Mouse (Mus musculus) sigmoid colon, adult 10 weeks (tissue): ENCODE data around the gene Rab31. TPM values are rescaled to one million over a fixed set of nuclear protein-coding genes. Genes with fewer than 3 reads are reported as not detected.

Experiments used
- polyA plus RNA-seq: library from polyadenylated mRNA; stranded (reverse); fragments of 350-450 nt; fragmentation: Illumina TruSeq; extraction: RNeasy Lipid Tissue Mini Kit (QIAGEN cat#74804); gene quantifications from one replicate; pipeline ENCODE4 v1.2.3, GENCODE M21; 2014; ENCODE audit warnings: low read depth, low replicate concordance

Gene Rab31
- polyA plus RNA-seq, result 19.7 TPM

GRCm38 (mm10) chr17:65771951-65772934, at the start of gene Rab31:
Gene Rab31, minus strand, starts transcription at chr17:65772752.

DNA sequence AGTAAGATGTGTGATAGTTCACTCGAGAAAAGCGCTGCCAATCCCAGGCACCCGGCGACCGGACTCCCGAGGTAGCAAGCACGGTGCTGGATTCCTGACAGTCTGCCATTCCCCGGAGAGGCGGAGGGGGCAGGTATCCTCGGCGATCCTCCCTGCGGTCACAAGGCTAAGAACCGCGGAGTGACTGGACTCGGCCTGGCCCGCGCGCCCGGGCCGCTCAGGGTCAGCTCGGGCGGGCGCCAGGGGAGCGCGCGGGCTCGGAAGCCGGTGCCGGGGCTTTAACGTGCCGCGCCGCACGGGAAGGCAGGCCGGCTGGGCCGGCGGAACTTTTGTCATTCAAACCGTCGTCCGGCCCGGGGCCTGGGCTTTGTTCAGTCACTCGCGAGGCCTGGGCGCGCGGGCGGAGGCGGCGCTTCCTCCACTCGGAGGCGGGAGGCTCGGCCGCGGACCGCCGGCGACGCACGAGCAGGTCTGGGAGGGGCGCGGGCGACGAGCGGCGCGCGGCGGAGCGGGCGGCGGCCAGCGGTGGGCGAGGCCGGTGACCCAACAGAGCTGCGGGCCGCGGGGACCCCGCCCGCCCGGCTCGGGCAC, 10.1 kb upstream of the Rab31 start, which contains the start of gene Ppp4r1:
Gene Ppp4r1 (plus strand): TSS at position 23 of the 591 bp plus-strand sequence.

DNA sequence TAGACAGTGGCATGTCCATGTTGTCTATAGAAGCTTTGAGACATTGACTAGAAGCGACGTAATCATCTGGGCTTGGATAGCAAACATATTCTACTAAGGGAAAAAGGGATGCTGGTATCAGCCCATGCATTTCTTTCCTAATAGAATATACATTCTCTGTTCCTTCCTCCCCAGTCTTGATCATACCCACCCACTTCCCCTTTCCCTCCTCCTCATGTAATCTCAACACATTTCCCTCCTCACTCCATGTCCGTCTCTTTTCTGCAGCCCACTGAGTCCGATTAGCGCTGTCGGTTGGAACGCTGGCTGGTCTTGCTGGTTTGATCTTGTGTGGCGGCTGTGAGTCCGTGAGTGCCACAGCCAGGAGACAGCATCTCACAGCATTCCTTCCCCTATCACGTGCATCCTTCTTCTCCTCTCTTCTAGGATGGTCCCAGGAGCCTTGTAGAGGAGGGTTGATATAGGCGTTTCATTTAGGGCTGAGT, 130.8 kb downstream of the Rab31 start, which contains the start of gene Txndc2:
Gene Txndc2 (minus strand): TSS at position 435 of the 485 bp plus-strand sequence.

GRCm38 (mm10) chr17:65613463-65614412, 158.8 kb downstream of the Rab31 start, which contains the start of gene Vapa:
Gene Vapa, minus strand, starts transcription at chr17:65613555.

Other genes with a start within 250 kb of the Rab31 start
- 0.25 TPM for gene Tmem232, start 232.0 kb downstream of the Rab31 start, polyA plus RNA-seq
- 336 TPM for gene Vapa, start 159.2 kb downstream of the Rab31 start, polyA plus RNA-seq
- not detected for gene Txndc2, start 130.6 kb downstream of the Rab31 start, polyA plus RNA-seq
- gene Ppp4r1, start 9.8 kb upstream of the Rab31 start, polyA plus RNA-seq, result 35.2 TPM
- gene Ralbp1, start 113.0 kb upstream of the Rab31 start, polyA plus RNA-seq, result 68.3 TPM
- 139 TPM for gene Twsg1, start 178.5 kb upstream of the Rab31 start, polyA plus RNA-seq